Mouse (Mus musculus): Measurements from ENCODE around the gene Atoh8. TPM values are rescaled to one million over a fixed set of nuclear protein-coding genes. Genes with fewer than 3 reads are reported as not detected.

The Atoh8 gene
- polyA plus RNA-seq, 1 experiment from 2014 or later = 3.9 TPM

- Histone ChIP-seq H3K9me3 (no peaks in the 10 kb centered on the region), H3K4me2 (no peak overlapping the region), H3K4me3 (no peak overlapping the region), H3K4me1 (replicated peaks) (peaks cover 3% of the 10 kb centered on the region; the same call in 1 of the 2 replicates), H3K27ac (replicated peaks) (no peak overlapping the region), H3K9ac (no peak overlapping the region), H3K36me3 (no peaks in the 10 kb centered on the region), H3K27me3 (no peaks in the 10 kb centered on the region; the same call in 1 of the 2 replicates)
- ATAC-seq (ENCODE audit: low read depth) = no peak
- 82% methylated on average over 1 of the region's 1 CpGs for WGBS
These were observed 17.1 kb upstream of the Atoh8 start for GRCm38 (mm10) chr6:72252433-72252832.

DNA sequence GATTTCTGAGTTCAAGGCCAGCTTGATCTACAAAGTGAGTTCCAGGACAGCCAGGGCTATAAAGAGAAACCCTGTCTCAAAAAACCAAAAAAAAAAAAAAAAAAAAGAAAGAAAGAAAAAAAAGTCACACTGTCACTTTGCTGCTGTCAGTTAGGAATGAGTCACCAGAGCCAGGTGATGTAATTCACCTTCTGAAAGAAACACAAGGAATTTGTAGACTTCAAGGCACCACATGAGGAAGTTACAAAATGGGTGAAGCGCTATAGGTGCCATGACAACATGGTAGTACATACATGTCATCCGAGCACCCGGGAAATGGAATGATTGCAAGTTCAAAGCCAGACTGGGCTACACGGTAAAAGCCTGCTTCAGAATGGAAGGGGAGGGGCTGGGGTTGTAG is 14.6 kb upstream of the Atoh8 start:
- H3K4me3 ChIP-seq = no peak overlapping the region
- no peak overlapping the region for H3K27ac ChIP-seq (replicated peaks)
- no peaks in the 10 kb centered on the region for H3K27me3 ChIP-seq
- no peaks in the 10 kb centered on the region for H3K36me3 ChIP-seq
- H3K4me2 ChIP-seq = no peak overlapping the region
- H3K9ac ChIP-seq = no peak overlapping the region
- no peaks in the 10 kb centered on the region for H3K9me3 ChIP-seq
- no peak for ATAC-seq (ENCODE audit: low read depth)
- 88% methylated on average over 4 of the region's 4 CpGs for WGBS
- peaks cover 10% of the 10 kb centered on the region for H3K4me1 ChIP-seq (replicated peaks)

GRCm38 (mm10) chr6:72248150-72248914 is 13.0 kb upstream of the Atoh8 start:
- H3K9me3 ChIP-seq = no peaks in the 10 kb centered on the region
- H3K36me3 ChIP-seq = no peaks in the 10 kb centered on the region
- no peak overlapping the region for H3K9ac ChIP-seq
- no peak overlapping the region for H3K4me3 ChIP-seq
- peaks cover 21% of the 10 kb centered on the region for H3K4me1 ChIP-seq (replicated peaks)
- no peaks in the 10 kb centered on the region for H3K27me3 ChIP-seq
- H3K4me2 ChIP-seq = no peak overlapping the region
- no peak for ATAC-seq (ENCODE audit: low read depth)
- no peak overlapping the region for H3K27ac ChIP-seq (replicated peaks)
- 74% methylated on average over 15 of the region's 15 CpGs for WGBS

DNA sequence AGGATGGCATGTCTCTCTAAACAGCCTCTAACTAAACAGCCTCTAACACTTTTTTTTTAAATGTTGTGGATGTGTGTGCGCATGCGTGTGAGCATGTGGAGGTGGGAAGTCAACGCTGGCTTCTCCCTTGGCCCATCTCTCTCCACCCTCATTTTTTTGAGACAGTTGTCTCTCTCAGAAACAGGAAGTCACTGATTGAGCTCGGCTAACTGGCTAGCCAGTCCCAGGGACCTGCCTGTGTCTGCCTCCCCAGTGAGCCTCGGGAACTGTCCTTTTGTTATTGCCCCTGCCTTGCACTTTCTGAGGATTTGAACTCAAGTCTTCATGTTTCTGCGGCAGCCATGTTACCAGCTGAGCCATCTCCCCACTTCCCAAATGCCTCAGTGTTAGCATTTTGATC is 10.9 kb upstream of the Atoh8 start:
- WGBS = 88% methylated on average over 6 of the region's 6 CpGs
- Histone ChIP-seq H3K4me2 (no peak overlapping the region), H3K9ac (no peak overlapping the region), H3K36me3 (no peaks in the 10 kb centered on the region), H3K27ac (replicated peaks) (no peak overlapping the region), H3K9me3 (no peaks in the 10 kb centered on the region), H3K27me3 (peaks cover 14% of the 10 kb centered on the region), H3K4me3 (no peak overlapping the region), H3K4me1 (replicated peaks) (peaks cover 21% of the 10 kb centered on the region)
- no peak for ATAC-seq (ENCODE audit: low read depth)

- Histone ChIP-seq H3K36me3 (no peaks in the 10 kb centered on the region), H3K27ac (replicated peaks) (peak overlapping the region; percentile 82), H3K4me3 (no peak overlapping the region), H3K27me3 (peaks cover 29% of the 10 kb centered on the region), H3K4me1 (replicated peaks) (peaks cover 21% of the 10 kb centered on the region), H3K4me2 (no peak overlapping the region), H3K9me3 (no peaks in the 10 kb centered on the region), H3K9ac (no peak overlapping the region)
- ATAC-seq (ENCODE audit: low read depth) = peak; percentile 69
- 62% methylated on average over 20 of the region's 20 CpGs for WGBS
These were observed 9.3 kb upstream of the Atoh8 start for GRCm38 (mm10) chr6:72244569-72245285.

GRCm38 (mm10) chr6:72244144-72244549 is 8.8 kb upstream of the Atoh8 start:
- H3K4me2 ChIP-seq = no peak overlapping the region

DNA sequence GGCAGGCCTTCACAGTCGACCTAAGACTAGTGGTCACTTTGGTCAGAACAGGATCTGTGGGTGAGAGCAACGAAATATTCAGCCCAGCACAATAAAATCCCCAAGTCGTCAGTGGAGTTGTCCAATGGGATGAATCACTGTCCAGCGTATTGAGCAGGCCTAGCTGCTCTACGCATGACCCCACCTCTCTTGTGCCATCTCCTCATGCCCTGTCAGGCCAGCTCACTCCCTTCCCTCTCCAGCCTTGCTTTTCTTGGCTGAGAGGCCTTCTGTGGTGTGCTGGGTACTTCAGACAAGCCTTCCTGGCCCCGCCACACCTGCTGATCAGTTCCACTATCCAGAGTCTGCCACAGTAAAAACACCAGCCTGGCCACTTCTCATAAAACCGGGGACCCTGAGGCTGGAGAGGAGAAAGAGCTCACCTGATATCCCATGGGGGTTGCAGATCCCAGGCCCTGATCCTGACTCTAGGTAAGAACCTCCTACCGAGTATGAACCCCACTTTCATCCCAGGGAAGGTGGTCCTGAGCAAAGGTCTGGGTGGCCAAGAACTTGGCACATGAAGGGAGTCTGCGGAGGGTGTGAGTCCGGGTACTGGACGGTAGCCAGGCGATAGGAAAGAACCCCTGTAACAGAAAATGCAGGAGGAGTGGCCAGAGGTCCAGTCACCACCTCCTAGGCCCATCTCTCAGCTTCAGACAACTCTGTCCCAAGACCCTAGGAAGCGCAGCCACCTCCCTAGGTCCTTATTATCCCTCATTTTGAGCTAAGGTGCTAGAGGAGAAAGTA is 7.3 kb upstream of the Atoh8 start:
- no peak overlapping the region for H3K9ac ChIP-seq
- H3K4me1 ChIP-seq (replicated peaks) = peaks cover 21% of the 10 kb centered on the region
- peaks cover 49% of the 10 kb centered on the region for H3K27me3 ChIP-seq
- no peaks in the 10 kb centered on the region for H3K9me3 ChIP-seq
- ATAC-seq (ENCODE audit: low read depth) = no peak
- no peak overlapping the region for H3K27ac ChIP-seq (replicated peaks)
- no peaks in the 10 kb centered on the region for H3K36me3 ChIP-seq
- H3K4me2 ChIP-seq = no peak overlapping the region
- no peak overlapping the region for H3K4me3 ChIP-seq
- 89% methylated on average over 13 of the region's 13 CpGs for WGBS

More at GRCm38 (mm10) chr6:72244144-72244549, 8.8 kb upstream of the Atoh8 start:
- no peaks in the 10 kb centered on the region for H3K9me3 ChIP-seq
- 32% methylated on average over 9 of the region's 9 CpGs for WGBS
- H3K4me1 ChIP-seq (replicated peaks) = peaks cover 21% of the 10 kb centered on the region
- peak overlapping the region; percentile 82 for H3K27ac ChIP-seq (replicated peaks)
- no peaks in the 10 kb centered on the region for H3K36me3 ChIP-seq
- H3K9ac ChIP-seq = no peak overlapping the region
- ATAC-seq (ENCODE audit: low read depth) = peak; percentile 76
- H3K4me3 ChIP-seq = no peak overlapping the region
- peaks cover 34% of the 10 kb centered on the region for H3K27me3 ChIP-seq

DNA sequence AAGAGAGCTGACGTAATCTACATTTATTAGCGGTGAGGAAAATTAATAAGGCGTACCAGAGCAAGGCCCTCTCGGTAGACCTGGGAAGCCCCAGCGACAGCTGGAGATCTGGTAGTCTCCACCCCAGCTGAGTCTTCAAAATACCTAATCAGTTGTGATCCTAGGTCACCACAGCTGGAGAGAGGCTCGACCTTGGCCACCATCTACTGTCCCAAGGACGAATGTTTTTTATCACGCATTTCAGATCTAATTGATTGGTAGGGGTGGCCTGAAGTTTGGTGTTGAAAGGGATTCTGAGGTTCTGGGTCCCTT is 6.4 kb upstream of the Atoh8 start:
- peaks cover 57% of the 10 kb centered on the region for H3K27me3 ChIP-seq
- 40% methylated on average over 8 of the region's 8 CpGs for WGBS
- H3K9ac ChIP-seq = no peak overlapping the region
- ATAC-seq (ENCODE audit: low read depth) = no peak
- no peak overlapping the region for H3K4me2 ChIP-seq
- H3K4me3 ChIP-seq = no peak overlapping the region
- no peaks in the 10 kb centered on the region for H3K36me3 ChIP-seq
- peaks cover 23% of the 10 kb centered on the region for H3K4me1 ChIP-seq (replicated peaks)
- no peaks in the 10 kb centered on the region for H3K9me3 ChIP-seq
- H3K27ac ChIP-seq (replicated peaks) = no peak overlapping the region

DNA sequence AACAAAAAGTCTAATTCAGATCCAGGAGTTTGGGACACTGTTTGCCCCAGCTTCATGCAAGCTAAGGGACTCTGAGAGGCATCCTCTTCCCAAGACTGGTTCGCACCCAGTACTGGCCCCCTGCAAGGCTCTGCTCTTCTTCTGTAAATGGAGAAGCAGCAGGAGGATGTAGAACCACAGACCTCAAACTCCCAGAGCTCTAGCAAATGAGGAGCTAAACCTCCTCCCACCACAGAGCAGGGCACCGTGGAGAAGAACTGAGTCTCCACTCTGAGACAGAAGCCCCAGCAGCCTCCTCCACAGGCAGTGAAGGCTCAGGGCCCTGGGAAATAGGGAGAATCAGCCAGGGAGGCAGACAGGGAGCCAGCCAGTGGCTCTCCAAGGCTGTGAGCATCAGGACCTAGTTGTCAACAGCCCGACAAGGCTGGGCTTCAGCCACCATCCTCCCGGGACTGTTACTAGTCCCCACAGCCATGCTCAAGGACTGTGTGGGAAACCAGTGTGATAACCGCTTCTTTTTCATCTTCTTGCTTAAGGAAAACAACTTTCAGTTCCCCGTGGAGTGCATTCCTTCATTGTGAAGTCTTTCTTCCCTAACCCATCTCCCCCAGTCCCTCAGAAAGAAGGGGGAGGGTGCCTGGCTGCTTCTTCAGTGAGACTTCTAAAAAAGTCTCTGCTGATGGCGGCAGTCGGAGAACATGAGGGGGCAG is 5.9 kb upstream of the Atoh8 start:
- Histone ChIP-seq H3K9me3 (no peaks in the 10 kb centered on the region), H3K4me1 (replicated peaks) (peaks cover 28% of the 10 kb centered on the region), H3K4me2 (no peak overlapping the region), H3K27ac (replicated peaks) (no peak overlapping the region), H3K27me3 (peaks cover 62% of the 10 kb centered on the region), H3K36me3 (no peaks in the 10 kb centered on the region), H3K4me3 (no peak overlapping the region), H3K9ac (no peak overlapping the region)
- 26% methylated on average over 8 of the region's 8 CpGs for WGBS
- no peak for ATAC-seq (ENCODE audit: low read depth)

- WGBS = 56% methylated on average over 2 of the region's 2 CpGs
These were observed 4.7 kb upstream of the Atoh8 start for GRCm38 (mm10) chr6:72240042-72240441.

GRCm38 (mm10) chr6:72237035-72237434 is 1.7 kb upstream of the Atoh8 start:
- Histone ChIP-seq H3K4me2 (no peak overlapping the region), H3K4me1 (replicated peaks) (peaks cover 48% of the 10 kb centered on the region), H3K36me3 (no peaks in the 10 kb centered on the region), H3K27ac (replicated peaks) (no peak overlapping the region), H3K9me3 (no peaks in the 10 kb centered on the region), H3K9ac (no peak overlapping the region), H3K4me3 (no peak overlapping the region), H3K27me3 (peaks cover 96% of the 10 kb centered on the region)
- ATAC-seq (ENCODE audit: low read depth) = no peak
- WGBS = 0% methylated on average over 5 of the region's 5 CpGs

More at GRCm38 (mm10) chr6:72240042-72240441, 4.7 kb upstream of the Atoh8 start:
- Histone ChIP-seq H3K4me1 (replicated peaks) (peaks cover 33% of the 10 kb centered on the region), H3K36me3 (no peaks in the 10 kb centered on the region), H3K9me3 (no peaks in the 10 kb centered on the region), H3K27me3 (peaks cover 74% of the 10 kb centered on the region), H3K4me2 (no peak overlapping the region), H3K4me3 (no peak overlapping the region), H3K27ac (replicated peaks) (no peak overlapping the region), H3K9ac (no peak overlapping the region)
- no peak for ATAC-seq (ENCODE audit: low read depth)
